Mouse (Mus musculus) MEL (cell line): ENCODE measurements around the gene Adamtsl2. TPM values are rescaled to one million over a fixed set of nuclear protein-coding genes. Genes with fewer than 3 reads are reported as not detected.

Source experiments
- DNase-seq: peaks from one replicate; pipeline ENCODE4 v3.0.0; 2011; ENCODE audit warnings: low read depth, low spot score
- H3K27ac ChIP-seq: 2 replicates; pipeline ENCODE4 v1.5.1; 2012; ENCODE audit warnings: low read depth, mild to moderate bottlenecking, control low read depth, low read length, moderate library complexity; ENCODE audit not compliant: control insufficient read depth
- H3K27me3 ChIP-seq, 2 experiments: fragments of 150-350 bp in 1 of 2; sonication (generic) in 1 of 2; 2 replicates each; pipeline ENCODE4 v1.6.1; 2012; ENCODE audit warnings: low read length in 2 of 2, mild to moderate bottlenecking in 2 of 2, improper control_type of control experiment in 1 of 2, moderate library complexity in 1 of 2; ENCODE audit not compliant: insufficient read depth in 2 of 2, control insufficient read depth in 1 of 2
- H3K36me3 ChIP-seq, 2 experiments: 2 replicates each; pipeline ENCODE4 v1.6.1; 2012 to 2014; ENCODE audit warnings: low read length in 2 of 2, improper control_type of control experiment in 1 of 2, inconsistent platforms in 1 of 2, mild to moderate bottlenecking in 1 of 2; ENCODE audit not compliant: insufficient read depth in 2 of 2, control insufficient read depth in 1 of 2
- H3K4me1 ChIP-seq, 2 experiments: fragments of 150-350 bp in 1 of 2; sonication (generic) in 1 of 2; 2 replicates each; pipeline ENCODE4 v1.6.1; 2012; ENCODE audit warnings: low read length in 2 of 2, improper control_type of control experiment in 1 of 2, mild to moderate bottlenecking in 1 of 2; ENCODE audit not compliant: insufficient read depth in 2 of 2, control insufficient read depth in 1 of 2
- H3K4me3 ChIP-seq, 2 experiments: fragments of 150-350 bp in 1 of 2; sonication (generic) in 1 of 2; 2 replicates each; pipeline ENCODE4 v1.5.1; 2012; ENCODE audit warnings: low read depth in 2 of 2, low read length in 2 of 2, mild to moderate bottlenecking in 2 of 2, moderate library complexity in 2 of 2, control low read depth in 1 of 2, improper control_type of control experiment in 1 of 2; ENCODE audit not compliant: control insufficient read depth in 1 of 2, insufficient read depth in 1 of 2
- H3K79me2 ChIP-seq: 2 replicates; pipeline ENCODE4 v1.6.1; 2012; ENCODE audit warnings: mild to moderate bottlenecking, low read length, moderate library complexity; ENCODE audit not compliant: control insufficient read depth, poor library complexity, insufficient read depth
- H3K9ac ChIP-seq: 2 replicates; pipeline ENCODE4 v1.6.1; 2012; ENCODE audit warnings: low read depth, mild to moderate bottlenecking, control low read depth, low read length, moderate library complexity; ENCODE audit not compliant: control insufficient read depth, poor library complexity, severe bottlenecking
- H3K9me3 ChIP-seq: fragments of 150-350 bp; sonication (generic); replicated peaks from 2 replicates; pipeline ENCODE4 v1.6.1; 2012; ENCODE audit warnings: mild to moderate bottlenecking, low read length, improper control_type of control experiment, moderate library complexity; ENCODE audit not compliant: insufficient read depth
- BHLHE40 ChIP-seq: IDR thresholded peaks from 2 replicates; pipeline ENCODE4 v1.6.1; 2012; ENCODE audit warnings: low read depth, mild to moderate bottlenecking, inconsistent platforms, low read length, improper control_type of control experiment, borderline replicate concordance
- CHD1 ChIP-seq: IDR thresholded peaks from 2 replicates; pipeline ENCODE4 v1.6.1; 2012; ENCODE audit warnings: low read depth, mild to moderate bottlenecking, inconsistent platforms, low read length, improper control_type of control experiment
- CHD2 ChIP-seq: IDR thresholded peaks from 2 replicates; pipeline ENCODE4 v1.6.1; 2011; ENCODE audit warnings: low read length, improper control_type of control experiment
- CTCF ChIP-seq, 3 experiments: IDR thresholded peaks in 2 of 3; conservative IDR thresholded peaks in 1 of 3; 2 replicates each; pipeline ENCODE4 v1.5.1; 2011 to 2012; ENCODE audit warnings: low read length in 3 of 3, low read depth in 2 of 3, mild to moderate bottlenecking in 2 of 3, improper control_type of control experiment in 1 of 3, inconsistent platforms in 1 of 3, mixed read lengths in 1 of 3, moderate library complexity in 1 of 3; ENCODE audit not compliant: control insufficient read depth in 1 of 3, insufficient read depth in 1 of 3, poor library complexity in 1 of 3, severe bottlenecking in 1 of 3
- ELF1 ChIP-seq: IDR thresholded peaks from 2 replicates; pipeline ENCODE4 v1.6.1; 2014; ENCODE audit warnings: low read depth, mild to moderate bottlenecking, inconsistent platforms, low read length, improper control_type of control experiment, moderate library complexity
- EP300 ChIP-seq, 2 experiments: IDR thresholded peaks; 2 replicates each; pipeline ENCODE4 v1.6.1; 2011; ENCODE audit warnings: improper control_type of control experiment in 2 of 2, low read length in 2 of 2, low read depth in 1 of 2, mild to moderate bottlenecking in 1 of 2
- HCFC1 ChIP-seq: IDR thresholded peaks from 2 replicates; pipeline ENCODE4 v1.6.1; 2012; ENCODE audit warnings: low read depth, mild to moderate bottlenecking, inconsistent platforms, low read length, improper control_type of control experiment, moderate library complexity
- JUND ChIP-seq: IDR thresholded peaks from 2 replicates; pipeline ENCODE4 v1.6.1; 2011; ENCODE audit warnings: low read depth, mild to moderate bottlenecking, improper control_type of control experiment, low read length
- KAT2A ChIP-seq: conservative IDR thresholded peaks from 2 replicates; pipeline ENCODE4 v1.6.1; 2012; ENCODE audit warnings: low read depth, low read length, improper control_type of control experiment, inconsistent platforms
- MAX ChIP-seq: IDR thresholded peaks from 2 replicates; pipeline ENCODE4 v1.6.1; 2011; ENCODE audit warnings: low read length, improper control_type of control experiment
- MAZ ChIP-seq: IDR thresholded peaks from 2 replicates; pipeline ENCODE4 v1.6.1; 2012; ENCODE audit warnings: low read depth, mild to moderate bottlenecking, inconsistent platforms, low read length, improper control_type of control experiment
- MXI1 ChIP-seq: IDR thresholded peaks from 2 replicates; pipeline ENCODE4 v1.6.1; 2011; ENCODE audit warnings: mild to moderate bottlenecking, low read depth, low read length, improper control_type of control experiment
- MYB ChIP-seq: IDR thresholded peaks from 2 replicates; pipeline ENCODE4 v1.6.1; 2011; ENCODE audit warnings: mild to moderate bottlenecking, low read depth, low read length, improper control_type of control experiment
- MYC ChIP-seq: IDR thresholded peaks from 2 replicates; pipeline ENCODE4 v1.6.1; 2011; ENCODE audit warnings: low read depth, mild to moderate bottlenecking, low read length, improper control_type of control experiment, moderate library complexity
- RAD21 ChIP-seq: IDR thresholded peaks from 2 replicates; pipeline ENCODE4 v1.6.1; 2011; ENCODE audit warnings: mild to moderate bottlenecking, low read depth, low read length, improper control_type of control experiment
- RCOR1 ChIP-seq: IDR thresholded peaks from 2 replicates; pipeline ENCODE4 v1.6.1; 2012; ENCODE audit warnings: low read depth, mild to moderate bottlenecking, inconsistent platforms, low read length, improper control_type of control experiment
- SIN3A ChIP-seq: IDR thresholded peaks from 2 replicates; pipeline ENCODE4 v1.6.1; 2012; ENCODE audit warnings: low read length, improper control_type of control experiment, inconsistent platforms
- TAL1 ChIP-seq: IDR thresholded peaks from 2 replicates; pipeline ENCODE4 v1.6.1; 2012; ENCODE audit warnings: mild to moderate bottlenecking, inconsistent platforms, low read length, moderate library complexity, mixed read lengths
- TBP ChIP-seq: IDR thresholded peaks from 2 replicates; pipeline ENCODE4 v1.8.0; 2011; ENCODE audit warnings: low read depth, low read length, improper control_type of control experiment
- TCF12 ChIP-seq: IDR thresholded peaks from 2 replicates; pipeline ENCODE4 v1.6.1; 2014; ENCODE audit warnings: low read depth, mild to moderate bottlenecking, inconsistent platforms, low read length, improper control_type of control experiment, moderate library complexity
- UBTF ChIP-seq: IDR thresholded peaks from 2 replicates; pipeline ENCODE4 v1.6.1; 2012; ENCODE audit warnings: low read depth, mild to moderate bottlenecking, inconsistent platforms, low read length, improper control_type of control experiment, moderate library complexity, borderline replicate concordance; ENCODE audit not compliant: insufficient read depth
- USF2 ChIP-seq, 2 experiments: IDR thresholded peaks; 2 replicates each; pipeline ENCODE4 v1.6.1; 2011 to 2012; ENCODE audit warnings: improper control_type of control experiment in 2 of 2, low read length in 2 of 2, borderline replicate concordance in 1 of 2, inconsistent platforms in 1 of 2, low read depth in 1 of 2, mild to moderate bottlenecking in 1 of 2; ENCODE audit not compliant: insufficient read depth in 1 of 2
- ZC3H11A ChIP-seq: IDR thresholded peaks from 2 replicates; pipeline ENCODE4 v1.6.1; 2012; ENCODE audit warnings: low read depth, mild to moderate bottlenecking, inconsistent platforms, low read length, improper control_type of control experiment
- ZNF384 ChIP-seq: IDR thresholded peaks from 2 replicates; pipeline ENCODE4 v1.6.1; 2012; ENCODE audit warnings: low read depth, mild to moderate bottlenecking, inconsistent platforms, low read length, improper control_type of control experiment
- polyA plus RNA-seq, 2 experiments: library from polyadenylated mRNA; stranded (reverse) in 1 of 2; unstranded in 1 of 2; fragments of >175 nt in 1 of 2; fragments of >200 nt in 1 of 2; gene quantifications; 2 replicates each; pipeline versions ENCODE4 v1.2.1 to v1.2.4; 2012; ENCODE audit warnings: low replicate concordance in 2 of 2, low read depth in 1 of 2; ENCODE audit not compliant: insufficient read length in 2 of 2, insufficient read depth in 1 of 2, missing spikeins in 1 of 2
- total RNA-seq: library from RNA; depleted of rRNA; stranded (reverse); fragments of 300-350 nt; gene quantifications from 2 replicates; pipeline ENCODE4 v1.2.3, GENCODE M21; 2012

Gene Adamtsl2
- total and polyA plus RNA-seq, 3 experiments, result not detected

DNA sequence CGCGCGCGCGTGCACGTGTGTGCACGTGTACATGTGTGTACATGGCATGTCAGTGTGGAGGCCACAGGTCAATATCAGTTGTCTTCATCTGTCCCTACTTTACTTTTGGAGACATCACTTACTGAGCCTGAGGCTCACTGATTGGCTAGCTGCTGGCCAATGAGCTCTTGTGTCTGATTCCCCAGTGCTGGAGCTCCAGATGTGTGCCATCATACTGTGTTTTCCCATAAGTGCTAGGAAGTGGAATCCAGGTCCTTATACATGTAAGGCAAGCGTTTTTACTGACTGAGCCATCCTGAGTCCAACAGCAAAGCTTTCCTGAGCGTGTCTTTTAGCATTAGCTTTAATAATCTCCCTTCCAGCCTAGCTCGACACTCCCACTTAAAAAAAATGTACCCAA lies 35.0 kb downstream of the Adamtsl2 start:
- Histone ChIP-seq H3K79me2 (no peaks in the 10 kb centered on the region), H3K9me3 (no peaks in the 10 kb centered on the region), H3K4me1 (no peaks in the 10 kb centered on the region), H3K27ac (no peak overlapping the region), H3K4me3 (no peak overlapping the region)
- DNase-seq, result no peak
- TF ChIP-seq BHLHE40, result no peak
- TF ChIP-seq CHD2, result no peak
- TF ChIP-seq JUND, result no peak
- no peak for TF ChIP-seq TAL1
- TF ChIP-seq ZC3H11A, result no peak
- TF ChIP-seq MYC, result no peak
- no peak for TF ChIP-seq MAX
- no peak for TF ChIP-seq RCOR1
- TF ChIP-seq ZNF384, result no peak
- no peak for TF ChIP-seq TBP
- TF ChIP-seq MXI1, result no peak
- TF ChIP-seq KAT2A, result no peak
- TF ChIP-seq, all 39 proteins: peak for 0
- Histone ChIP-seq H3K9ac (no peak overlapping the region), H3K36me3 (no peaks in the 10 kb centered on the region), H3K27me3 (peaks cover 3 to 10% of the 10 kb centered on the region in 2 experiments)

DNA sequence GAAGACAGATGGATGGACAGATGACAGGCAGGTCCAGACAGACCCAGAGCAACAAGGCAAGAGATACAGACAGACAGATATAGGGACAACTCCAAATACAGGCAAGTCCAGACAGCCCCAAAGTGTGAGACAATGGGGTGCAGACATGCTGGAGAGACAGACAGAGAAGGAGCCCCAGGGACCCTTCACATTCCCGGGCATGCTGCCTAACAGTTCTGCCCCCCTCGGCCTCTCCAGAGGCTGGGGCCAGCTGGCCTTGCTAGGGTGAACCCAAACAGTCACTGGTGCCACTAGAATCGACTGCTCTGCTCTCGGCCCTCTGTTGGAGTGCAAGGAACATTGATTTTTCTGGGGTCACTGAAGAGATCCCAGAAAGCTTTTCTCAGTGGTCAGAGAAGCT lies 39.3 kb downstream of the Adamtsl2 start:
- Histone ChIP-seq H3K27ac (no peak overlapping the region), H3K9ac (no peak overlapping the region)
- no peak for TF ChIP-seq ZNF384
- no peak for TF ChIP-seq EP300 (IDR thresholded peaks at IDR 0.05; ENCODE audit: low read depth in 1 of 2, low read length in 2 of 2)
- no peak for TF ChIP-seq BHLHE40
- TF ChIP-seq TBP, result no peak
- TF ChIP-seq MYB, result no peak
- no peak for TF ChIP-seq TCF12
- no peak for TF ChIP-seq UBTF
- TF ChIP-seq SIN3A, result no peak
- no peak for TF ChIP-seq RAD21
- TF ChIP-seq CTCF (IDR thresholded peaks at IDR 0.05 in 2 of 3, conservative IDR thresholded peaks at IDR 0.05 in 1 of 3; ENCODE audit: control insufficient read depth in 1 of 3, insufficient read depth in 1 of 3, low read depth in 2 of 3, low read length in 3 of 3, poor library complexity in 1 of 3, severe bottlenecking in 1 of 3), result no peak
- TF ChIP-seq ELF1, result no peak
- no peak for TF ChIP-seq USF2 (IDR thresholded peaks at IDR 0.05; ENCODE audit: borderline replicate concordance in 1 of 2, insufficient read depth in 1 of 2, low read depth in 1 of 2, low read length in 2 of 2)
- TF ChIP-seq MAZ, result no peak
- TF ChIP-seq RCOR1, result no peak
- no peak for TF ChIP-seq HCFC1
- no peak for TF ChIP-seq CHD1
- TF ChIP-seq, all 39 proteins: peak for 0
- no peak for DNase-seq
- Histone ChIP-seq H3K4me3 (no peak overlapping the region), H3K9me3 (no peaks in the 10 kb centered on the region), H3K27me3 (peaks cover 3 to 9% of the 10 kb centered on the region in 2 experiments), H3K79me2 (no peaks in the 10 kb centered on the region), H3K4me1 (no peaks in the 10 kb centered on the region), H3K36me3 (no peaks in the 10 kb centered on the region)
